Mouse (Mus musculus): ENCODE measurements around the gene Slc25a25. TPM values are rescaled to one million over a fixed set of nuclear protein-coding genes. Genes with fewer than 3 reads are reported as not detected.

Gene Slc25a25
- polyA plus RNA-seq, 1 experiment from 2014 or later = 15.0 TPM

DNA sequence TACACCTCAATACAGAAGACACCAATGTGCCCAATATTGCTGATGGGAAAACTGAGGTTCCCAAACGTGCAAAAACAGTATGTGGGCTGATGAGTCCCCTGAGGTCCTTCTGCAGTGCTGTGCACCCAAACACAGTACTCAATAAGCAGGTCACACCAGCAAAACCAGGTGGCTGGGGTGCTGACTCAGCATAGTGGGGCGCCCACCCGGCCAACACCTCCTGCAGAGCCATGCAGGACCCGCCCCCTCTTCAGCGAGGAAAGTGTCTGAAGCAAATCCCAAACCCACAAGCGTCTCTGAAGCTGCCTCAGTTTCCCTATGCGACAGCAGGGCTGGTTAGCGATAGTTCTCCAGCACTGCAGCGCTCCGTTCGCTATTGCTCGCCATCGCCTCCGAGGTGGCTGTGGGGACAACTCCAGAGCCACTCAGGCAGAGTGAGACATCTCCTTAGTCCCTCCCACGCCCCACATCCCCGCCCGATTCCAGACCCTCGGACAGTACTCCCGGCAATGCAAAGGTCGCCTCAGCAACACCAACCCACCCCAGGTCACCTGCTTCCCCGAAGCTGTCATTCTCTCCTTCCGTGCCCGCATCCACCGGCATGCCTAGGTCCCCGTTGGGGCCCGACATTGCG, 70.0 kb downstream of the Slc25a25 start:
- Histone ChIP-seq H3K4me2 (ENCODE audit: low read length) (peak overlapping the region; percentile 98), H3K9me3 (replicated peaks; ENCODE audit: low read length) (no peaks in the 10 kb centered on the region), H3K4me1 (replicated peaks; ENCODE audit: insufficient read depth, low read length) (peaks cover 5% of the 10 kb centered on the region; the same call in 1 of the 2 replicates), H3K4me3 (replicated peaks; ENCODE audit: low read depth, low read length) (peak overlapping the region; percentile 63), H3K9ac (ENCODE audit: low read depth, low read length) (peak overlapping the region; percentile 65), H3K27me3 (ENCODE audit: insufficient read depth, low read length) (no peaks in the 10 kb centered on the region), H3K36me3 (ENCODE audit: insufficient read depth, low read length) (peaks cover 31% of the 10 kb centered on the region), H3K27ac (0 out of 2 replicates have a peak overlapping the region, but pooled peaks have one; percentile 57)
- no peak for TF ChIP-seq CTCF (IDR thresholded peaks at IDR 0.05; ENCODE audit: low read depth)
- DNase-seq (ENCODE audit: low spot score) (peak; percentile 45), ATAC-seq (replicated peaks; ENCODE audit: low FRiP score, low read depth) (peak; percentile 65)
- under 1% methylated on average over 27 of the region's 27 CpGs for WGBS

DNA sequence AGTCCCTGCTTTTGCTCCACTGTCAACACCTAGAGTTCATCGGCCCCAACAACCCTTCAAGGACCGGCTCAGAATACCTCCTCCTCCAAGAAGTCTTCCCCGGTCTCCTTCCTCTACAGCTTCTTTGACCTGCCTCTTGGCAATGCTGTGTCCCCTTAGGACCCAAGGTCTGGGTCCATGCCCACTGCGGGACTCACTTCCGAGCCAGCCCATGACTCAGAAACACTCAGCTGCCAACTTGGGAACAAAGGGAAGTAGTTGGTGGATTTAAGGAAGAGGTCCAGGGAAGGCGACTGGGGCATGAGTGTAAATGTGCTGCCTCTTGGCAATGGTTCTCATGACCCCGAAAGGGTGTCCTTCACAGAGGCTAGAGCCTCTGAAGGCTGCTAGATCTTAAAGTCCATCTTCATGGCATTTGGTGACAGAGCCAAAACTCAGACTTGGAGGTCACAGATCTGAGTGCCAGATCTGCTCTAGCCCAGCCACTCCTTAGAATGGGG, 71.2 kb downstream of the Slc25a25 start:
- ATAC-seq (replicated peaks; ENCODE audit: low FRiP score, low read depth) (no peak), DNase-seq (ENCODE audit: low spot score) (no peak)
- Histone ChIP-seq H3K27me3 (ENCODE audit: insufficient read depth, low read length) (no peaks in the 10 kb centered on the region), H3K4me1 (replicated peaks; ENCODE audit: insufficient read depth, low read length) (peaks cover 5% of the 10 kb centered on the region; the same call in 1 of the 2 replicates), H3K27ac (no peak overlapping the region), H3K4me3 (replicated peaks; ENCODE audit: low read depth, low read length) (no peak overlapping the region), H3K4me2 (ENCODE audit: low read length) (no peak overlapping the region), H3K36me3 (ENCODE audit: insufficient read depth, low read length) (peaks cover 43% of the 10 kb centered on the region), H3K9me3 (replicated peaks; ENCODE audit: low read length) (no peaks in the 10 kb centered on the region), H3K9ac (ENCODE audit: low read depth, low read length) (no peak overlapping the region)
- TF ChIP-seq CTCF (IDR thresholded peaks at IDR 0.05; ENCODE audit: low read depth) = no peak
- 88% methylated on average over 7 of the region's 7 CpGs for WGBS

DNA sequence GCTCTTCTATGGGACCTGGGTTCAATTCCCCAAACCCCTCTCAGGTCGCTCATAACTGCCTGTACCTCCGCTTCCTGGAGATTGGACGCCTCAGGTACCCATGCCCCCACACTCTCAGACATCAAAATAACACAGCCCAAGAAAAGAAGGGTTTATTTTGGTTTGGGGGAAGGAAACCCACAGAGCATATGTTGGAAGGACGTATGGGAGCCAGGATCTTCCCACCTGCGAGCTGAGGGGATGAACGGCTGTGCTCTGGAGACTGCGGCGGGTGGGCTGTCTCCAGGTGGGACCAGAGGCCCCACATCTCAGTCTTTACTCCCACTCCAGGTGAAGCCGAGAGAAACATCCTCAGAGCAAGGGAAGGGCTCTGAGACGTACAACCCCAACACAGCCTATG, 74.3 kb downstream of the Slc25a25 start:
- H3K27ac ChIP-seq = no peak overlapping the region
- no peaks in the 10 kb centered on the region for H3K9me3 ChIP-seq (replicated peaks; ENCODE audit: low read length)
- H3K4me1 ChIP-seq (replicated peaks; ENCODE audit: insufficient read depth, low read length) = peaks cover 5% of the 10 kb centered on the region; the same call in 1 of the 2 replicates
- no peak for TF ChIP-seq CTCF (IDR thresholded peaks at IDR 0.05; ENCODE audit: low read depth)
- DNase-seq (ENCODE audit: low spot score) = no peak
- H3K4me3 ChIP-seq (replicated peaks; ENCODE audit: low read depth, low read length) = no peak overlapping the region
- peaks cover 60% of the 10 kb centered on the region for H3K36me3 ChIP-seq (ENCODE audit: insufficient read depth, low read length)
- no peak overlapping the region for H3K4me2 ChIP-seq (ENCODE audit: low read length)
- WGBS = 93% methylated on average over 10 of the region's 10 CpGs
- H3K9ac ChIP-seq (ENCODE audit: low read depth, low read length) = no peak overlapping the region
- no peak for ATAC-seq (replicated peaks; ENCODE audit: low FRiP score, low read depth)
- no peaks in the 10 kb centered on the region for H3K27me3 ChIP-seq (ENCODE audit: insufficient read depth, low read length)

DNA sequence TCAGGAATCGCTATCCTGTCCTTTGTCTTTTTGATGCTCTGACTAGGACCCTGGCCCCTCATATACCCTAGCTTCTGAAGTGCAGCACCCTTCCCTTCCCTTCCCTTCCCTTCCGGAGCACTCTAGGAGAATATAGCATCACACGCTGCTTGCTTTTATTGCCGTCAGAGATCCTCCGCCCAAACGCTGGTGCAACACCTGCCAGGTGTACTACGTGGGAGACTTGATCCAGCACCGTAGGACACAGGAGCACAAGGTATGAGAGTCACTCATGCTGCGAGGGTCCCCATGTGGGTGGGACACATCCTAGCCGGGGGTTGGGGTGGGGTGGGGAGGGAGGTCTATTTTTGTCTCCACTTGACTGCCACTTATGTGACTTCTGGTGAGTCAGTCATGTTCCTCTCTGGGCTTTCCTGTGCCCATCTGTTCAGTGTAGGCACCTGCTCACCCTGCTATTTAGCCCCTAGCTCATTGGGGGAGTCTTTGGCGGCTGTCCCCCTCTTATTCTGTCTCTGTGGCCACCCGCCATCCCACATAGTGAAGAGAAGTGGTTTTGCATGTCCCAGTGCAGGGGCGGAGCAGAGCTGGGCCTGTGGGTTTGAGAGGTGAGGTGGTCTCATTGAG, 75.8 kb downstream of the Slc25a25 start:
- Histone ChIP-seq H3K36me3 (ENCODE audit: insufficient read depth, low read length) (peaks cover 71% of the 10 kb centered on the region), H3K27ac (no peak overlapping the region), H3K4me1 (replicated peaks; ENCODE audit: insufficient read depth, low read length) (no peaks in the 10 kb centered on the region), H3K4me2 (ENCODE audit: low read length) (no peak overlapping the region), H3K4me3 (replicated peaks; ENCODE audit: low read depth, low read length) (no peak overlapping the region), H3K9ac (ENCODE audit: low read depth, low read length) (no peak overlapping the region), H3K27me3 (ENCODE audit: insufficient read depth, low read length) (no peaks in the 10 kb centered on the region), H3K9me3 (replicated peaks; ENCODE audit: low read length) (no peaks in the 10 kb centered on the region)
- TF ChIP-seq CTCF (IDR thresholded peaks at IDR 0.05; ENCODE audit: low read depth) = no peak
- WGBS = 92% methylated on average over 13 of the region's 13 CpGs
- no peak for DNase-seq (ENCODE audit: low spot score)
- no peak for ATAC-seq (replicated peaks; ENCODE audit: low FRiP score, low read depth)

DNA sequence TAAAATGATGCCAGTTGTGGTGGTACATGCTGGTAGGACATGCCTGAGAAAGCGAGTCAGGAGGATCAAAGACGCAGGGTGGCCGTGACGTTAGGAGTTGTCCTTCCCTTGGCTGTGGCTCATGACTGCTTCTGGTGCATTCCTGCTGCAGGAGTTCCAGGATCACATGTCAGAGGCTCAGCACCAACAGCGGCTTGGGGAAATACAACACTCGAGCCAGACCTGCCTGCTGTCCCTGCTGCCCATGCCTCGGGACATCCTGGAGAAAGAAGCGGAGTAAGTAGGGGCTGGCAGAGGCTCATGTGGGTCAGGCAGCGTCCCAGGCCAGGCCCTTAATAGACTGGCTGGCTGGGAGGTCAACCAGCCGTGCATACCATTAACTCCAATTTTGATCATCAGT, 77.1 kb downstream of the Slc25a25 start:
- no peaks in the 10 kb centered on the region for H3K4me1 ChIP-seq (replicated peaks; ENCODE audit: insufficient read depth, low read length)
- H3K4me3 ChIP-seq (replicated peaks; ENCODE audit: low read depth, low read length) = no peak overlapping the region
- no peaks in the 10 kb centered on the region for H3K27me3 ChIP-seq (ENCODE audit: insufficient read depth, low read length)
- H3K27ac ChIP-seq = no peak overlapping the region
- peaks cover 76% of the 10 kb centered on the region for H3K36me3 ChIP-seq (ENCODE audit: insufficient read depth, low read length)
- ATAC-seq (replicated peaks; ENCODE audit: low FRiP score, low read depth) (no peak), DNase-seq (ENCODE audit: low spot score) (no peak)
- TF ChIP-seq CTCF (IDR thresholded peaks at IDR 0.05; ENCODE audit: low read depth) = no peak
- WGBS = 77% methylated on average over 10 of the region's 10 CpGs
- H3K9ac ChIP-seq (ENCODE audit: low read depth, low read length) = no peak overlapping the region
- no peak overlapping the region for H3K4me2 ChIP-seq (ENCODE audit: low read length)
- H3K9me3 ChIP-seq (replicated peaks; ENCODE audit: low read length) = no peaks in the 10 kb centered on the region

DNA sequence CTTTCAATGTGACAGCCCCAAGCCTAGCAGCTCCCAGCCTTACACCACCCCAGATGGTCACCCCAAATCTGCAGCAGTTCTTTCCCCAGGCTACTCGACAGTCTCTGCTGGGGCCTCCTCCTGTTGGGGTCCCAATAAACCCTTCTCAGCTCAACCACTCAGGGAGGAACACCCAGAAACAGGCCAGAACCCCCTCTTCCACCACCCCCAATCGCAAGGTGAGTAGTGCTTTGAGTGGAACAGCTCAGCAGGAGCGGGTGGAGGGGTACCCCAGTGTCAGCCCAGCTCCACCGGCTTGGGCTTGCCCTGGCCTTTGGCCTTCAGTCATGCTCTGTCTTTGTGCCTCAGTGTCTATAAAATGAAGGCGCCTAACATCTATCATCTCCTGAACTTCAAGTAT, 83.9 kb downstream of the Slc25a25 start:
- no peak overlapping the region for H3K4me3 ChIP-seq (replicated peaks; ENCODE audit: low read depth, low read length)
- 90% methylated on average over 5 of the region's 5 CpGs for WGBS
- no peak overlapping the region for H3K4me2 ChIP-seq (ENCODE audit: low read length)
- DNase-seq (ENCODE audit: low spot score) = no peak
- H3K27ac ChIP-seq = no peak overlapping the region
- peaks cover 7% of the 10 kb centered on the region; the same call in 1 of the 2 replicates for H3K4me1 ChIP-seq (replicated peaks; ENCODE audit: insufficient read depth, low read length)
- no peak overlapping the region for H3K9ac ChIP-seq (ENCODE audit: low read depth, low read length)
- no peak for ATAC-seq (replicated peaks; ENCODE audit: low FRiP score, low read depth)
- H3K9me3 ChIP-seq (replicated peaks; ENCODE audit: low read length) = no peaks in the 10 kb centered on the region
- TF ChIP-seq CTCF (IDR thresholded peaks at IDR 0.05; ENCODE audit: low read depth) = no peak
- H3K36me3 ChIP-seq (ENCODE audit: insufficient read depth, low read length) = peaks cover 40% of the 10 kb centered on the region
- no peaks in the 10 kb centered on the region for H3K27me3 ChIP-seq (ENCODE audit: insufficient read depth, low read length)

Other genes starting within 250 kb of the Slc25a25 start
- gene Pomt1, start 214.9 kb downstream of the Slc25a25 start, polyA plus RNA-seq (2015; fragmentation: Nextera tagmentation; extraction: Ambion mirVana) = 18.5 and 20.1 TPM in 2 replicates
- gene Uck1, start 191.3 kb downstream of the Slc25a25 start, polyA plus RNA-seq (2015; fragmentation: Nextera tagmentation; extraction: Ambion mirVana) = 57.9 and 66.7 TPM in 2 replicates
- 17.2 and 18.7 TPM in 2 replicates for gene Golga2, start 164.1 kb downstream of the Slc25a25 start, polyA plus RNA-seq (2015; fragmentation: Nextera tagmentation; extraction: Ambion mirVana)
- 436 and 445 TPM in 2 replicates for gene Swi5, start 163.4 kb downstream of the Slc25a25 start, polyA plus RNA-seq (2015; fragmentation: Nextera tagmentation; extraction: Ambion mirVana)
- 33.7 and 33.8 TPM in 2 replicates for gene Ciz1, start 99.1 kb downstream of the Slc25a25 start, polyA plus RNA-seq (2015; fragmentation: Nextera tagmentation; extraction: Ambion mirVana)
- gene Dnm1, start 98.1 kb downstream of the Slc25a25 start, polyA plus RNA-seq (2015; fragmentation: Nextera tagmentation; extraction: Ambion mirVana) = 5.3 and 5.6 TPM in 2 replicates
- gene 1110008P14Rik, start 69.5 kb downstream of the Slc25a25 start, polyA plus RNA-seq (2015; fragmentation: Nextera tagmentation; extraction: Ambion mirVana) = 87.0 and 96.8 TPM in 2 replicates
- 43.5 and 50.3 TPM in 2 replicates for gene Lcn2, start 63.2 kb downstream of the Slc25a25 start, polyA plus RNA-seq (2015; fragmentation: Nextera tagmentation; extraction: Ambion mirVana)
- gene Ptges2, start 55.5 kb downstream of the Slc25a25 start, polyA plus RNA-seq (2015; fragmentation: Nextera tagmentation; extraction: Ambion mirVana) = 44.1 and 44.8 TPM in 2 replicates
- 4.7 TPM in 2 replicates for gene Naif1, start 988 bp downstream of the Slc25a25 start, polyA plus RNA-seq (2015; fragmentation: Nextera tagmentation; extraction: Ambion mirVana)
- 13.9 and 16.9 TPM in 2 replicates for gene Fam102a, start 83.9 kb upstream of the Slc25a25 start, polyA plus RNA-seq (2015; fragmentation: Nextera tagmentation; extraction: Ambion mirVana)
- gene Dpm2, start 119.4 kb upstream of the Slc25a25 start, polyA plus RNA-seq (2015; fragmentation: Nextera tagmentation; extraction: Ambion mirVana) = 105 and 110 TPM in 2 replicates
- 0.42 and 0.61 TPM in 2 replicates for gene Pip5kl1, start 123.4 kb upstream of the Slc25a25 start, polyA plus RNA-seq (2015; fragmentation: Nextera tagmentation; extraction: Ambion mirVana)
- gene 9430097D07Rik, start 124.2 kb upstream of the Slc25a25 start, polyA plus RNA-seq (2015; fragmentation: Nextera tagmentation; extraction: Ambion mirVana) = 0.08 TPM in 1 of 2 replicates, not detected in the other
- gene St6galnac4, start 135.7 kb upstream of the Slc25a25 start, polyA plus RNA-seq (2015; fragmentation: Nextera tagmentation; extraction: Ambion mirVana) = 15.8 and 18.1 TPM in 2 replicates
- 13.7 and 15.3 TPM in 2 replicates for gene St6galnac6, start 148.3 kb upstream of the Slc25a25 start, polyA plus RNA-seq (2015; fragmentation: Nextera tagmentation; extraction: Ambion mirVana)
- gene Ak1, start 170.3 kb upstream of the Slc25a25 start, polyA plus RNA-seq (2015; fragmentation: Nextera tagmentation; extraction: Ambion mirVana) = 38.7 and 41.6 TPM in 2 replicates
- gene Eng, start 195.2 kb upstream of the Slc25a25 start, polyA plus RNA-seq (2015; fragmentation: Nextera tagmentation; extraction: Ambion mirVana) = 71.6 and 76.3 TPM in 2 replicates